Mouse (Mus musculus) limb, embryonic 13.5 days (tissue): Measurements from ENCODE around the gene Tfpi. TPM values are rescaled to one million over a fixed set of nuclear protein-coding genes. Genes with fewer than 3 reads are reported as not detected.

ENCODE experiments used
- ATAC-seq: fragments of 200-750 bp; cut with Nextera tagmentation; 2 replicates; pipeline ENCODE4 v1.8.0; 2017; ENCODE audit warnings: low read depth, moderate number of reproducible peaks, moderate TSS enrichment; ENCODE audit not compliant: low FRiP score
- H3K27ac ChIP-seq: fragments of 300-500 bp; sonication (generic); 2 replicates; pipeline ENCODE4 v1.5.1; 2015; ENCODE audit warnings: inconsistent platforms, mild to moderate bottlenecking, moderate library complexity
- H3K27me3 ChIP-seq: fragments of 300-500 bp; sonication (generic); 2 replicates; pipeline ENCODE4 v1.6.1; 2015; ENCODE audit warnings: mild to moderate bottlenecking, inconsistent platforms
- H3K36me3 ChIP-seq: fragments of 300-500 bp; sonication (generic); 2 replicates; pipeline ENCODE4 v1.6.1; 2015; ENCODE audit warnings: inconsistent platforms, mild to moderate bottlenecking, moderate library complexity
- H3K4me1 ChIP-seq: fragments of 300-500 bp; sonication (generic); 2 replicates; pipeline ENCODE4 v1.6.1; 2015; ENCODE audit warnings: inconsistent platforms
- H3K4me2 ChIP-seq: fragments of 300-500 bp; sonication (generic); replicated peaks from 2 replicates; pipeline ENCODE4 v1.6.1; 2015; ENCODE audit warnings: inconsistent platforms, mild to moderate bottlenecking, moderate library complexity
- H3K4me3 ChIP-seq: fragments of 300-500 bp; sonication (generic); 2 replicates; pipeline ENCODE4 v1.5.1; 2015; ENCODE audit warnings: moderate library complexity, mild to moderate bottlenecking, inconsistent platforms
- H3K9ac ChIP-seq: fragments of 300-500 bp; sonication (generic); 2 replicates; pipeline ENCODE4 v1.6.1; 2015; ENCODE audit warnings: mild to moderate bottlenecking, inconsistent platforms
- H3K9me3 ChIP-seq: fragments of 300-500 bp; sonication (generic); 2 replicates; pipeline ENCODE4 v1.6.1; 2016; ENCODE audit warnings: inconsistent platforms
- WGBS: fragments of 180-500 bp; shearing (Covaris S2); methylation state at CpG from one replicate; pipeline ENCODE4 v1.1.7; 2015; 5-methylcytosine and 5-hydroxymethylcytosine counted together
- polyA plus RNA-seq: library from polyadenylated mRNA; unstranded; fragments of >200 nt; fragmentation: Nextera tagmentation; extraction: Ambion mirVana; gene quantifications from 2 replicates; pipeline ENCODE4 v1.2.1, GENCODE M21; 2015

The Tfpi gene
- polyA plus RNA-seq, 1 experiment from 2014 or later: 28.2 TPM

GRCm38 (mm10) chr2:84504285-84504684 lies 27.7 kb upstream of the Tfpi start:
- Histone ChIP-seq H3K27ac (no peak overlapping the region), H3K27me3 (no peaks in the 10 kb centered on the region), H3K4me3 (no peak overlapping the region), H3K36me3 (no peaks in the 10 kb centered on the region), H3K9ac (no peak overlapping the region), H3K4me1 (no peaks in the 10 kb centered on the region), H3K4me2 (no peak overlapping the region), H3K9me3 (no peaks in the 10 kb centered on the region)
- ATAC-seq: no peak
- WGBS: 81% methylated on average over 4 of the region's 4 CpGs

DNA sequence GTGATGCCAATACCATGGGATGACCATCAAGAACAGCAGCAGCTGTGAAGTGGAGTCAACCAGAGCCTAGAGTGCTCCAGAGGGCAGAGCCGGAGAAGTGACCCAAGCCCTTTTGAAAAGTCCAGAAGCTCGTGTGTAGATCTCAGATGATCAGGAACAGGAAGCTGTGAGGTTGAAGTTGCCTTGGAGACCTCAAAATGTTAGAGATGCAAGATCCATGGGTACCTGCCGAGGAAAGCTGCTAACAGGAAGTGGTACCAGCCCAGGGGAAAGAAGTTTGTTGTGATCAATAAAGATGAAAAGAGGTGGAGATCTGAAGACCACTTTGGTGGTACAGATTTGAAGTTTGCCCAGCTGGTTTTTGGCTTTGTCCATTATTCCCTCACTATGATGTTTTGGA lies 22.3 kb upstream of the Tfpi start:
- H3K4me3 ChIP-seq: no peak overlapping the region
- no peak overlapping the region for H3K27ac ChIP-seq
- H3K4me2 ChIP-seq: no peak overlapping the region
- 73% methylated on average over 3 of the region's 3 CpGs for WGBS
- H3K27me3 ChIP-seq: no peaks in the 10 kb centered on the region
- H3K9me3 ChIP-seq: no peaks in the 10 kb centered on the region
- ATAC-seq: no peak
- H3K9ac ChIP-seq: no peak overlapping the region
- no peaks in the 10 kb centered on the region for H3K4me1 ChIP-seq
- no peaks in the 10 kb centered on the region for H3K36me3 ChIP-seq

DNA sequence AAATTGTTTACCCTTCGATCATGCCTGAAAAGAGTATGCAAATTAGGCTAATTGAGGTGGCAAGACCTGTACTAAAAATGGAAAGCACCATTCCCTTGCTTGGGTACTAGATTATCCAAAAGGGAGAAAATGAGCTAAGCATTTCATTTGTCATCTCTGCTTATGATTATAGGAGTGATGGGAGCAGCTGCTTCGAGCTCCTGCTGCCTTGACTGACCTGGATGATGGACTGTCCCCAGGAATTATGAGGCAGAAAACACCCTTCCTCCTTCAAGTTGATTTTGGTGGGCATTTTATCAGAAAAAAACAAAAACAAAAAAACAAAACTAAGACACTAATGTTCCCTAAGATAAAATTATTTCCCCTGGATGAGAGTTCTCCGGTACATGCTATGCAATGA lies 18.5 kb upstream of the Tfpi start:
- Histone ChIP-seq H3K9me3 (no peaks in the 10 kb centered on the region), H3K36me3 (no peaks in the 10 kb centered on the region), H3K27ac (no peak overlapping the region), H3K4me3 (no peak overlapping the region), H3K27me3 (no peaks in the 10 kb centered on the region), H3K4me2 (no peak overlapping the region), H3K4me1 (no peaks in the 10 kb centered on the region), H3K9ac (no peak overlapping the region)
- no peak for ATAC-seq
- WGBS: 86% methylated on average over 3 of the region's 3 CpGs

DNA sequence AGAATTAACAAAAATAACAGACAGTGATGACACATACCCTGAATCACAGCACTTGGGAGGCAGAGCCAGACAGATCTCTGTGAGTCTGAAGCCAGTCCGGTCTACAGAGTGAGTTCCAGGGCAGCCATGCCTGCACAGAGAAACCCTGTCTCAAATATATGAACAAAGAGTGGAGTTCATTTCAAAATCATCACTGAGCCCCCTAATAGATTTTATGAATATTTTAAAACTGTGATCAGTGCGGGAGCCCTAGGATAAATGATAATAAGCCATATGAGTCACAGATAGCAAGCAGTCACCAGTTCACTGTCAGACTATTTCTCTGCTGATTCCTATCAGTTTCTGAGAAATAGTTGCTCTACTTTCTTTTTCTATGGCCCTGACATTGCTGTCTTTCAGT lies 17.1 kb upstream of the Tfpi start:
- Histone ChIP-seq H3K4me3 (no peak overlapping the region), H3K4me2 (no peak overlapping the region), H3K9me3 (no peaks in the 10 kb centered on the region), H3K27me3 (no peaks in the 10 kb centered on the region), H3K27ac (no peak overlapping the region), H3K36me3 (no peaks in the 10 kb centered on the region), H3K9ac (no peak overlapping the region), H3K4me1 (no peaks in the 10 kb centered on the region)
- WGBS: 94% methylated on average over 2 of the region's 2 CpGs
- no peak for ATAC-seq

GRCm38 (mm10) chr2:84491715-84492114 lies 15.1 kb upstream of the Tfpi start:
- Histone ChIP-seq H3K36me3 (no peaks in the 10 kb centered on the region), H3K4me2 (no peak overlapping the region), H3K4me1 (no peaks in the 10 kb centered on the region), H3K9me3 (no peaks in the 10 kb centered on the region), H3K9ac (no peak overlapping the region), H3K4me3 (no peak overlapping the region), H3K27me3 (no peaks in the 10 kb centered on the region), H3K27ac (no peak overlapping the region)
- no peak for ATAC-seq
- 89% methylated on average over 1 of the region's 1 CpGs for WGBS

DNA sequence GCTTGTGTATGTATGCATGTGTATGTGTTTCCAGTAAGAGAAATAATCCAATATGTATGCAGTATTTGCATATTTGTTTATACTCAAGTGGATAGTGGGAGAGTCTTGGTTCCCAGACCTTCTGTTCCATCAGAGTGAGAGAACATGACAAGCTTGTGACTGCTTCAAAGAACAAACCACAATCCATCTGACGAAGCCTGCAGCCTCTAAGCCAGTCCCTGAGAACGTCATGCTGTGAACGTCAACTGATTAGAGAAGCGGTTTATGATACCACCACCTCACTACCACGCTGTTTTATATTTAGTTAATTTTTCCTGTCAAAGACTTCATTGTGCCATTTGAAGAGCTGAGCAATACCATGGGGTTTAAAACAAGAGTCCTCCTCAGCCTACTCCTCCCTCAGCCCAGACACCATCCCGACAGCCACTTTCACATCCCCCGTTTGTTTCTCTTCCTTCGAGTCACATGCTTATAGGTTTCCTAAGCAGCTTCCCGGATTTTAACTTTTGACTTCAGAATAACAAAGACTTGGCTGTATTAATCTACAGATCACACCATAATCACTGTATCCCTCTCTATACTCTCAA lies 11.2 kb upstream of the Tfpi start:
- H3K4me3 ChIP-seq: no peak overlapping the region
- no peak for ATAC-seq
- no peak overlapping the region for H3K27ac ChIP-seq
- H3K4me1 ChIP-seq: no peaks in the 10 kb centered on the region
- no peaks in the 10 kb centered on the region for H3K36me3 ChIP-seq
- WGBS: 59% methylated on average over 9 of the region's 9 CpGs
- H3K9me3 ChIP-seq: no peaks in the 10 kb centered on the region
- H3K4me2 ChIP-seq: no peak overlapping the region
- no peaks in the 10 kb centered on the region for H3K27me3 ChIP-seq
- H3K9ac ChIP-seq: no peak overlapping the region

DNA sequence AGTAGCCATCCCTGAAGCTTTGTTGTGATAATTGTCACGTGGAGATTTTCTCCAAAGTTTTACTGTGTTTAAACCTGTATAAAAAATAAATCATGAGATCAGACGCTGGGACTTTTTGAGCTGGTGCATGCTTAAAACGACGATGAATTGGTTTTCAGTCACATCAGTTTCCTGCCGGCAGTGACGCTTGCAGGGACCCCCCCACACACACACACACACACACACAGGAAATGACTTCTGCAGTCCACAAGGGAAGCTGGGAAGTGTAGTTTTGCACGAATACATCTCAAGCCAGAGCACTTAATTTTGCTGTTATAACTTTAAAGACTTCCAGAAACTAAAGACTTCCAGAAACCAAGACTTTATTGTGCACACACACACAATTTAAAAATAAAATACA lies 5.3 kb upstream of the Tfpi start:
- Histone ChIP-seq H3K36me3 (no peaks in the 10 kb centered on the region), H3K4me2 (peak overlapping the region; percentile 52), H3K9me3 (no peaks in the 10 kb centered on the region), H3K9ac (no peak overlapping the region), H3K27me3 (no peaks in the 10 kb centered on the region), H3K4me1 (no peaks in the 10 kb centered on the region), H3K4me3 (peak overlapping the region; percentile 20), H3K27ac (no peak overlapping the region)
- 30% methylated on average over 7 of the region's 7 CpGs for WGBS
- peak; percentile 81; the same call in 1 of the 2 replicates for ATAC-seq

DNA sequence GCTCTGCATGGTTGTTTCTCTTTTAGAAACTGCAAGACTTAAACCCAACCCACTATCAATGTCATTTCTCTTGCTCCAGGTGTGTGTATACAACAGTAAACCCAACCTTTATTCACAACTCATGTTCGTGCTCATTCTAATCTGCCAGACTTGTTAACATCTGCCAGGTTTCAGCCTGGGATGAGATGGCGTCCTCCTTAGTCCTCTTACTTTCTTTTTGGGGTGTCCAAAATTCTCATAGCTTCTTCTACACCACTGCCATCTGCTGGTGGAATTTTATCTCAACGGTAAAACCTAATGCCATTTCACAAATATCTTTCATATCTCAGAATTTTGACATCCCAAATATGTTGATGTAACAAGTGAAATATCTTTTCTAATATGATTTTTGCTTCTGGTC lies 2.5 kb upstream of the Tfpi start:
- ATAC-seq: no peak
- Histone ChIP-seq H3K27ac (no peak overlapping the region), H3K9me3 (no peaks in the 10 kb centered on the region), H3K4me1 (peaks cover 8% of the 10 kb centered on the region; the same call in 1 of the 2 replicates), H3K9ac (no peak overlapping the region), H3K27me3 (no peaks in the 10 kb centered on the region), H3K4me2 (no peak overlapping the region; the same call in 1 of the 2 replicates), H3K36me3 (no peaks in the 10 kb centered on the region), H3K4me3 (no peak overlapping the region)
- 23% methylated on average over 3 of the region's 3 CpGs for WGBS

DNA sequence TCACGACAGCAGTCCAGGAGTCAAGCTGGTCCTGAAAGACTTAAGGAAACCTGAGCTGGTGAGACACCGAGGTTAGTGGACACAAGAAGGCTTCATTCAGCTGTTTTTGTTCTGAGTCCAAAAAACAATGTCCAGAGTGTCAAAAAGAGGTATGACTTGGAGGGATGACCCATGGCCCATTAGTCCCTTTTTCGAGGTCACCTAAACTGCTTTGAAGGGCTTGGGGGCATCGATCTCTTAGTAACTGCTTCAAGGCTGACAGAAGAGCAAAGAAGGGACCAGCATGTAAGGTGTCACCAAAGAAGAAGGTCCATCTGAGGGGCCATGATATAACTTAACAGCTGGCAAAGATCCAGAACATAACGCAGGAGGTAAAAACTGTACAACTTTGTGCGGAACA lies 1.2 kb upstream of the Tfpi start:
- H3K9ac ChIP-seq: no peak overlapping the region

GRCm38 (mm10) chr2:84476131-84476530 lies 444 bp downstream of the Tfpi start:
- 49% methylated on average over 3 of the region's 3 CpGs for WGBS
- Histone ChIP-seq H3K36me3 (no peaks in the 10 kb centered on the region), H3K4me1 (peaks cover 8% of the 10 kb centered on the region; the same call in 1 of the 2 replicates), H3K9ac (no peak overlapping the region), H3K27me3 (no peaks in the 10 kb centered on the region), H3K9me3 (no peaks in the 10 kb centered on the region), H3K4me2 (peak overlapping the region; percentile 48), H3K4me3 (peak overlapping the region; percentile 31), H3K27ac (no peak overlapping the region)
- no peak for ATAC-seq

More for the DNA sequence above, 1.2 kb upstream of the Tfpi start:
- H3K4me3 ChIP-seq: no peak overlapping the region
- H3K27me3 ChIP-seq: no peaks in the 10 kb centered on the region
- no peak for ATAC-seq
- WGBS: 81% methylated on average over 6 of the region's 6 CpGs
- no peak overlapping the region for H3K27ac ChIP-seq
- no peaks in the 10 kb centered on the region for H3K36me3 ChIP-seq
- H3K9me3 ChIP-seq: no peaks in the 10 kb centered on the region
- peaks cover 8% of the 10 kb centered on the region; the same call in 1 of the 2 replicates for H3K4me1 ChIP-seq
- H3K4me2 ChIP-seq: no peak overlapping the region

DNA sequence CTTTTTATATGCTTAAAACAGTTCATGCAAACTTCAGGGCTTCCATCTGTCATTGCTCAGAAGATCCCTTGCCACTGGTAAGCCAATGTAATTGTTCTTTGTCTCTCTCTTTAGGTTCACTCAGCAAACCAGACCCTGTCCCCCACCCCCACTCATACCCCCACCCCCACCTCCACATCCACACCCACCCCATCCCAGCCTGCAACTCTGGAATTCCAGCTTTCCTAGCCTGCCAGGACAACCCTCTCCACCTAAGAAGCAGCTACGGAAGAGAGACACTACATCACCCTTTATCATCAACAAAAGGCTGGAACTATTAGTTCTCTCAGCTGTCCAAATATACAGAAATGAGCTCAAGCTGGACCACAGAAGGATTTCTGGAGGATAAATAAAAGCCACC lies 974 bp downstream of the Tfpi start:
- no peak for ATAC-seq
- WGBS: 24% methylated on average over 1 of the region's 1 CpGs
- Histone ChIP-seq H3K9me3 (no peaks in the 10 kb centered on the region), H3K4me2 (peak overlapping the region; percentile 48), H3K4me3 (peak overlapping the region; percentile 31), H3K9ac (no peak overlapping the region), H3K27ac (no peak overlapping the region), H3K36me3 (no peaks in the 10 kb centered on the region), H3K27me3 (no peaks in the 10 kb centered on the region), H3K4me1 (peaks cover 8% of the 10 kb centered on the region; the same call in 1 of the 2 replicates)

DNA sequence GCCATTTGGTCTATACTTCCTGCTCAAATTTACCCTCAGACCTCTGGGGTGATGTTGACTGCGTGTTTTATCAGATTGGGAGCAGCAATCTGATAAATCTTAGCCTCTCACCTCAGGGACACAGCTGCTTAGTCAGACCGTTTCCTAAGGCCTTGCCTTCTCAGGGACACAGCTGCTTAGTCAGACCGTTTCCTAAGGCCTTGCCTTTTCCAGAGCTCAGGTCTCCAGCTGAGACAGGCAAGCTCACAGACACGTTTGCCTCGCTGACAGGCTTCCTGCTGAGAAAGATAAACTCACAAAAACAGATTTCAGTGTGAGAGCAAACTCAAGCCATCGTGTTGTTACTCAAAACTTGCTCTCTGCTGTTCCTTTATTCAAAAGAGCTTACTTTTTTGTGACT lies 1.9 kb downstream of the Tfpi start:
- no peak overlapping the region for H3K4me2 ChIP-seq
- H3K9ac ChIP-seq: no peak overlapping the region
- 8% methylated on average over 6 of the region's 6 CpGs for WGBS
- peaks cover 8% of the 10 kb centered on the region; the same call in 1 of the 2 replicates for H3K4me1 ChIP-seq
- H3K27me3 ChIP-seq: no peaks in the 10 kb centered on the region
- no peak for ATAC-seq
- peak overlapping the region; percentile 33; the same call in 1 of the 2 replicates for H3K27ac ChIP-seq
- H3K9me3 ChIP-seq: no peaks in the 10 kb centered on the region
- H3K4me3 ChIP-seq: no peak overlapping the region
- H3K36me3 ChIP-seq: no peaks in the 10 kb centered on the region

DNA sequence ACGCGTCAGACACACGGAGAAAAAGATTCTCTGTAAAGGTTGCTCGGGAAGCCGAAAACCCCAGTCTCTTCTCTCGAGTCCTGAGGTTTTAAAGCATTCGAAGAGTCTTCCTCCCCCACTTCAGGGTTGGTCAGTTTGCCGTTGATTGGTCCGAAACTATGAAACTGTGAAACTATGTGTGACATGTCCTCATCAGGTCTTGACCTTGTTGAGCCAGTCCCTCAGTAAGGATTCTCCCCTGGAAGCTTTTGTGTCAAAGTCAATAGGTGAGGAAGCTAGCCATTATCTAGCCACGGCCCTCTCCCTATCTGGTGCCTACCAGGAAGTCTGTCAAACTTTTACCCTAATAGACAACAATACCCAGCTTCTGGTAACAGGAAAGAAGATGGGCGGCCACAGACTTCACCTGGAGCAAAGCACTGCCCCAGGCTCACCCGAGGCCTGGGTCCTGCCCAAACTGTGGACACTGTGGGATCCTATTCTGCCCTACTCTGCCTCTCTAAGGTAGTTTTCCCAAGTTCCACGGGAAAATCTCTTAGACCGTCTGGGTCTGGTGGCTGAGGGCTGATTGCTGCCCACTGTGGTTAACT lies 2.5 kb downstream of the Tfpi start:
- no peak for ATAC-seq
- Histone ChIP-seq H3K9ac (no peak overlapping the region), H3K4me1 (peaks cover 8% of the 10 kb centered on the region; the same call in 1 of the 2 replicates), H3K27me3 (no peaks in the 10 kb centered on the region), H3K27ac (no peak overlapping the region), H3K9me3 (peaks cover 1% of the 10 kb centered on the region; the same call in 1 of the 2 replicates), H3K4me2 (no peak overlapping the region), H3K4me3 (no peak overlapping the region), H3K36me3 (no peaks in the 10 kb centered on the region)
- 80% methylated on average over 14 of the region's 14 CpGs for WGBS
